Mouse (Mus musculus) forebrain, embryonic 15.5 days (tissue): ENCODE measurements around the gene Ssxa1. TPM values are rescaled to one million over a fixed set of nuclear protein-coding genes. Genes with fewer than 3 reads are reported as not detected.
A peak's percentile ranks its signal among the peaks of the same experiment; 100 is the strongest.
"Not testable (repeated sequence)": the region's sequence is repeated elsewhere in the genome, so short reads cannot be mapped to it uniquely, and the experiment has no call there.

Experiments
- ATAC-seq: fragments of 200-750 bp; cut with Nextera tagmentation; replicated peaks from 2 replicates; pipeline ENCODE4 v1.8.0; 2017; ENCODE audit warnings: mild to moderate bottlenecking, moderate TSS enrichment, moderate library complexity
- H3K27ac ChIP-seq: fragments of 300-500 bp; sonication (generic); replicated peaks from 2 replicates; pipeline ENCODE4 v1.5.1; 2015; ENCODE audit warnings: mild to moderate bottlenecking, inconsistent platforms
- H3K27me3 ChIP-seq: fragments of 300-500 bp; sonication (generic); 2 replicates; pipeline ENCODE4 v1.6.1; 2015; ENCODE audit warnings: inconsistent platforms
- H3K36me3 ChIP-seq: fragments of 300-500 bp; sonication (generic); 2 replicates; pipeline ENCODE4 v1.6.1; 2015; ENCODE audit warnings: mild to moderate bottlenecking, inconsistent platforms
- H3K4me1 ChIP-seq: fragments of 300-500 bp; sonication (generic); 2 replicates; pipeline ENCODE4 v1.6.1; 2015; ENCODE audit warnings: inconsistent platforms
- H3K4me2 ChIP-seq: fragments of 300-500 bp; sonication (generic); replicated peaks from 2 replicates; pipeline ENCODE4 v1.6.1; 2015; ENCODE audit warnings: mild to moderate bottlenecking, inconsistent platforms
- H3K4me3 ChIP-seq: fragments of 300-500 bp; sonication (generic); 2 replicates; pipeline ENCODE4 v1.5.1; 2015; ENCODE audit warnings: mild to moderate bottlenecking, inconsistent platforms
- H3K9ac ChIP-seq: fragments of 300-500 bp; sonication (generic); replicated peaks from 2 replicates; pipeline ENCODE4 v1.6.1; 2015; ENCODE audit warnings: mild to moderate bottlenecking, inconsistent platforms
- H3K9me3 ChIP-seq: fragments of 300-500 bp; sonication (generic); 2 replicates; pipeline ENCODE4 v1.6.1; 2016; ENCODE audit warnings: inconsistent platforms
- WGBS: fragments of 180-500 bp; shearing (Covaris S2); methylation state at CpG from one replicate; pipeline ENCODE4 v1.1.7; 2015; ENCODE audit warnings: mixed read lengths; 5-methylcytosine and 5-hydroxymethylcytosine counted together
- polyA plus RNA-seq: library from polyadenylated mRNA; unstranded; fragments of >200 nt; fragmentation: Nextera tagmentation; extraction: Ambion mirVana; gene quantifications from 2 replicates; pipeline ENCODE4 v1.2.1, GENCODE M21; 2015

The Ssxa1 gene
- not detected in 2 replicates for polyA plus RNA-seq

DNA sequence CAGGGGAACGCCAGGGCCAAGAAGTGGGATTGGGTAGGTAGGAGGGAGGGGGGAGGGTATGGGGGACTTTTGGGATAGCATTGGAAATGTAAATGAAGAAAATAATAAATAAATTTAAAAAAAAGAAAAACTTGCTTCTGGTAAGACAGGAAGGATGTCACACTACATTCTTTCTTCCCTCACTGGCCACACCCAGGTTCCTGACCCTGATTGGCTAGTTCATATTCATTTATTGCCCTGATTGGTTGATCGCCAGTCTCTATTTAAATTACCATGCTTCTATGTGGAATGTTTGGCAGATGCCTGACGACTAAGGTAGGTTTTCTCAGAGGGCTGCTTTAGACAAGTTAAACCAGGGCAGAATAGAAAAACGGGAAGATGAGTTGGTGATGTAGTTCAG lies at the start of gene Ssxa1:
Gene Ssxa1 (plus strand): TSS at position 301 of the 400 bp plus-strand sequence.
- no peak within 1 kb of the TSS for H3K4me3 ChIP-seq
- no peaks in the 10 kb centered on the region for H3K36me3 ChIP-seq
- H3K9ac ChIP-seq, result no peak within 1 kb of the TSS
- no peak for ATAC-seq
- 77% methylated on average over 4 of the region's 4 CpGs for WGBS
- no peak within 1 kb of the TSS for H3K27ac ChIP-seq
- no peaks in the 10 kb centered on the region for H3K27me3 ChIP-seq
- H3K4me2 ChIP-seq, result no peak within 1 kb of the TSS
- H3K4me1 ChIP-seq, result no peaks in the 10 kb centered on the region
- H3K9me3 ChIP-seq, result no peaks in the 10 kb centered on the region

DNA sequence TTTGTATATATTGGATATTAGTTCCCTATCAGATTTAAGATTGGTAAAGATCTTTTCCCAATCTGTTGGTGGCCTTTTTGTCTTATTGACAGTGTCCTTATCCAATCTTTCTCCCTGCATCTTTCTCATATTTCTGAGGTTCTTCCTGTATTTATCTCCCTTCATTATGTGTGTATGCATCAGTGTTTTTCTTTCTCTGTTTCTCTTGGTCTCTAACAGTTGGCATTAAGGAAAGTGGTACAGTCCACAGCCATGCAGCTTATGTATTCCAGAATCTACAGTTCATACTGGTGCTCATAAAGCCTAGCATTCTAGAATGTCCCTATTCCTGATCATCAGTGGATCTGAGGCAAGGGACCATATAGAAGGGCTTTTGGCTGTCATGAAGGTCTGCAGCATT lies 47.5 kb upstream of the Ssxa1 start, which contains the start of gene Spaca5:
Gene Spaca5 (plus strand): TSS at position 301 of the 400 bp plus-strand sequence.
- no peaks in the 10 kb centered on the region for H3K36me3 ChIP-seq
- H3K4me2 ChIP-seq, result no peak within 1 kb of the TSS
- ATAC-seq, result no peak
- H3K4me3 ChIP-seq, result no peak within 1 kb of the TSS
- H3K27ac ChIP-seq, result no peak within 1 kb of the TSS
- no peaks in the 10 kb centered on the region for H3K4me1 ChIP-seq
- no peaks in the 10 kb centered on the region for H3K27me3 ChIP-seq
- no peak within 1 kb of the TSS for H3K9ac ChIP-seq
- H3K9me3 ChIP-seq, result no peaks in the 10 kb centered on the region

DNA sequence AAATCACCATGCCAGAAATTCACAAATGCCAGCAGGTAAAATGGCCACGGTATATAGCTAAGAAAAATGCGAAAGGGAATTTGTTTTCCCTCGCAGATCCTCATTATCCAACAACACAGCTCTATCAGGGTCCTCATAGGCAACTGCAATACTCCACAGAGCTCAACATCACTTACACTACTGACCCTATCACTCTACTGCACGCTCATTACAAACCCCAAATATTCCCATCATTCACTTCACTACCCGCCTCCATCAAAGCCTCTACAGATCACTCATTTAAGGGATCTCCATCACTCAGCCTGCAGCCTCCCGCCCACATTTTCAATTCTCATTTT lies 27.0 kb upstream of the Ssxa1 start:
- peak overlapping the region; percentile 57 for H3K9ac ChIP-seq
- peak overlapping the region; percentile 92 for H3K27ac ChIP-seq
- H3K4me3 ChIP-seq, result peak overlapping the region; percentile 46
- H3K27me3 ChIP-seq, result no peaks in the 10 kb centered on the region
- H3K4me2 ChIP-seq, result peak overlapping the region; percentile 45
- 0 out of 2 replicates have a peak, but pooled peaks cover 4% of the 10 kb centered on the region for H3K4me1 ChIP-seq
- peak; percentile 73 for ATAC-seq
- 43% methylated on average over 6 of the region's 6 CpGs for WGBS
- no peaks in the 10 kb centered on the region; the same call in 1 of the 2 replicates for H3K36me3 ChIP-seq
- H3K9me3 ChIP-seq, result no peaks in the 10 kb centered on the region

DNA sequence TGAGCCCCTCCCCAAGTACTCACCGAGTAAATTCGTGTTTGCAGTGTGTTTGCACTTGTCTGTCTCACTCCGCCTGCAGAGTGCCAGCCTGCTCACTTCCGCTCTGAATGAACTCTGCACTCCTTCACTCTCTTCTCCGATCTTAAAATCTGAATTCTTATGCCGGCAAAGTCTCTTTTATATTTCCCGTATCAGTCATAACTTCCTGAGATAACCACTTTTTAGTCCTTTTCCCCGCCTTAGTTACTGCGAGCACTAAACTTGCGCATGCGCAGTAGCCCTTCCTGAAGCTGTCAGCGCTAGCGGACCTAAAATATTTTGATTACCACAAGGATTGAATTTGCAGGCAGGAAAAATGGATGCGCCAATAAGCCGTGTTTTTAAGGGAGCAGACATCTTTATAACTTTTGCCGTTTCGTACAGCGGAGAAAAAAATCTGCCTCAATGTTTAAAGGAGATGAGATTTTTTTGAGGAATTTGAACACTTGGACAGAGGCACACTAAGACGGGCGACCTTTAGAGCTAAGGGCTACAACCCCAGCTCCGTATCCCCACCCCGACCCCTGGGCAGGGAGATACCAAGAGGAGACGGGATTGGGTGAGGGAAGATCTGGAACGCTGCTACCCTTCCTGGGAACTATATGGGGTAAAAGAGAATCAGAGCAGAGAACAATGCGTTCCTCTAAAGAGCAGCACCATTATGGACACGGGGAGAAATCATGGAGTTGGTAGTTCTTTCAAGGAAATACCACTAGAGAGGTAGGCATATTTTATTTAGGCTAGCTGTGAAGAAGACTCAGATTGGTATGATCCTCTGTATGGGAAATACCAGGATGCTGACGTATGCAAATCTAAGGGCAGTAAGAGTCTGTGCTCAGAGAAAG lies 26.4 kb upstream of the Ssxa1 start, which contains the start of gene Zfp300:
Gene Zfp300 (minus strand): TSS at position 545 of the 884 bp plus-strand sequence.
- Histone ChIP-seq H3K9ac (peak within 1 kb of the TSS; percentile 57), H3K4me3 (peak within 1 kb of the TSS; percentile 46), H3K9me3 (no peaks in the 10 kb centered on the region), H3K27me3 (no peaks in the 10 kb centered on the region), H3K27ac (peak within 1 kb of the TSS; percentile 92), H3K4me1 (0 out of 2 replicates have a peak, but pooled peaks cover 4% of the 10 kb centered on the region), H3K36me3 (no peaks in the 10 kb centered on the region), H3K4me2 (peak within 1 kb of the TSS; percentile 45)
- ATAC-seq, result peak; percentile 94
- 23% methylated on average over 27 of the region's 27 CpGs for WGBS

DNA sequence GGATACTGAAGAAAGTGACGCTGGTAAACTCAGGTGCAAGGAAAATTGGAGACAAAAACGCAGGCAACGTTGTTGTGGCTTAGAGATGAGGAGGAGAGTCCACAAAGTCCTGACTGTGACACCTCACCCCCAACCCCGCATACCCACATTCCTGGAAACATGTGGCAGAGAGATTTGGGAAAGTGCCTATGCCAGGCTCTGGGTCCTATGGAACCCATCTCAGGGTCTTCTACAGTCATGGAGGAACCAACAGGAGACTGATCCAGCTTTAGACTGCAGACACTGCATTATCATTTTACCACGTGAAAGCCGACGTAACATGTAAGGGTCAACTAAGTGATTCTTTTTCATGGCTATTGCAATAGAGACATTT lies 25.8 kb upstream of the Ssxa1 start:
- H3K4me3 ChIP-seq, result peak overlapping the region; percentile 46
- H3K9me3 ChIP-seq, result no peaks in the 10 kb centered on the region
- peak; percentile 65; the same call in 1 of the 2 replicates for ATAC-seq
- 0 out of 2 replicates have a peak, but pooled peaks cover 4% of the 10 kb centered on the region for H3K4me1 ChIP-seq
- H3K9ac ChIP-seq, result peak overlapping the region; percentile 57
- peak overlapping the region; percentile 45 for H3K4me2 ChIP-seq
- H3K27me3 ChIP-seq, result no peaks in the 10 kb centered on the region
- no peaks in the 10 kb centered on the region for H3K36me3 ChIP-seq
- WGBS, result 54% methylated on average over 7 of the region's 7 CpGs
- peak overlapping the region; percentile 92 for H3K27ac ChIP-seq

DNA sequence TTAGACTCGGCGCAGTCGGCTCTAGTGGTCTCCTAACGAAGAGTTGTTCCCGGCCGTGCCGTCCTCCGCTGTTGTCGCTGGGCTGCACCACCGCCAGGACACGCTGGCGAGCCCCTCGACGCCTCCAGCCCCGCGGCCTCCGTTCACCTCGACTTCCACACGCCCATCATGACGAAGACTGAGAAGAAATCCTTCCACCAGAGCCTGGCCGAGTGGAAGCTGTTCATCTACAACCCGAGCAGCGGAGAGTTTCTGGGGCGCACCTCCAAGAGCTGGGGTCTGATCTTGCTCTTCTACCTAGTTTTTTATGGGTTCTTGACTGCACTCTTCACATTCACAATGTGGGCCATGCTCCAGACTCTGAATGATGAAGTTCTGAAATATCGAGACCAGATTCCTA lies 31.1 kb downstream of the Ssxa1 start:
- not testable (repeated sequence) for H3K9me3 ChIP-seq, H3K4me2 ChIP-seq, H3K4me1 ChIP-seq, H3K9ac ChIP-seq, H3K27ac ChIP-seq, ATAC-seq, H3K36me3 ChIP-seq, H3K4me3 ChIP-seq, H3K27me3 ChIP-seq
- 91% methylated on average over 25 of the region's 25 CpGs for WGBS

Other genes starting within 250 kb of the Ssxa1 start
- gene Timp1, start 245.7 kb upstream of the Ssxa1 start, polyA plus RNA-seq, result 2.4 and 2.9 TPM in 2 replicates
- 31.9 and 35.8 TPM in 2 replicates for gene Syn1, start 194.8 kb upstream of the Ssxa1 start, polyA plus RNA-seq
- 5.9 and 6.3 TPM in 2 replicates for gene Cfp, start 184.3 kb upstream of the Ssxa1 start, polyA plus RNA-seq
- 23.4 and 26.5 TPM in 2 replicates for gene Elk1, start 165.2 kb upstream of the Ssxa1 start, polyA plus RNA-seq
- 43.3 and 44.8 TPM in 2 replicates for gene Uxt, start 153.8 kb upstream of the Ssxa1 start, polyA plus RNA-seq
- gene Zfp182, start 53.5 kb upstream of the Ssxa1 start, polyA plus RNA-seq, result 9.1 and 9.7 TPM in 2 replicates
- not detected in 2 replicates for gene Spaca5, start 47.4 kb upstream of the Ssxa1 start, polyA plus RNA-seq
- gene Zfp300, start 26.3 kb upstream of the Ssxa1 start, polyA plus RNA-seq, result 2.3 and 3.5 TPM in 2 replicates
- gene Gm21876, start 59.8 kb downstream of the Ssxa1 start, polyA plus RNA-seq, result not detected in 2 replicates